Mouse (Mus musculus): ENCODE data around the gene Olfr771.
"Not testable (repeated sequence)": the region's sequence is repeated elsewhere in the genome, so short reads cannot be mapped to it uniquely, and the experiment has no call there.

Gene Olfr771

GRCm38 (mm10) chr10:129164651-129165050, at the start of gene Olfr771:
Gene Olfr771, minus strand, starts transcription at chr10:129164751.
- no peak for DNase-seq (ENCODE audit: low spot score in 2 of 2)

DNA sequence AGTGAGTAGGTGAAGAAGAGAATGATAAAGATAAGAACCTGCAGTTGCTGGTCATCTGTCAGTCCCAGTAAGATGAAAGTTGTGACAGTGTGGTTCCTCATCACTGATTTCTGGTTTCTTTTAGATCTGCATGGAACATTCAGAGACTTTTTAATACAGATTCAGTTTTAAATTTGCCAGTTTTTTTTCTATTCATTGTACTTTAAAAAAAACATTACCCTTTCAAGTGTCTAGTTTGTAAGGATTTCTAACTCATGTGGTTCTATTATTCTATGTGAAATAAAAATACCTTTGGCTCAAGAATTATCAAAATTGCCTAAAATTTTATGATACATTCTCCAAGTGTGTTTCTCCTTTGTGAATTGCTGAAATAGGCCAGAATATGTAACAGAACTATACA, 22.8 kb upstream of the Olfr771 start, which contains the start of gene Olfr773:
Gene Olfr773 (minus strand): TSS at position 101 of the 400 bp plus-strand sequence.
- not testable (repeated sequence) for DNase-seq (ENCODE audit: low spot score in 2 of 2)

GRCm38 (mm10) chr10:129177821-129178220, 13.3 kb upstream of the Olfr771 start, which contains the start of gene Olfr772:
Gene Olfr772, minus strand, starts transcription at chr10:129177921.
- not testable (repeated sequence) for DNase-seq (ENCODE audit: low spot score in 2 of 2)

DNA sequence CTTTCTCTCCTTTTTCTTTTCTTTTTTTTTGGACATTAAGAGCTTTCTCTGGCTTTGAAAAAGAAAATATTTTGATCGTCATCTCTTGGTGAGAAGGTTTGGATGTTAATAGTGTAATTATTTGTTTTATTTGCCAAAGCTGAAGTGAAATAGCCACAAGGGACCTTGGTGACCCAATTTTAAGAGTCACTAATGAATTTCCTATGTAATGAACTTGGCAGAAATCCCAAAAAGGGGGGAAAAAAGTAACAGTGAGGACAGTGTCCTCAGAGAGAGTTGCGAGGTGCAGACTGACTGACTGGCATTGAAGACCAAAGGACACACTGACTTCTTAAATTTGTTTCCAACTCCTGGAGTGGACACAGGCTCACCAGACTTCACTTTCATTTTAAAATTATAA, 25.7 kb downstream of the Olfr771 start, which contains the start of gene Olfr770:
Gene Olfr770 (minus strand): TSS at position 101 of the 400 bp plus-strand sequence.
- DNase-seq (ENCODE audit: low spot score in 2 of 2), result no peak

- no peak for DNase-seq (ENCODE audit: low spot score in 2 of 2)
Measured at GRCm38 (mm10) chr10:129117761-129118160, 46.8 kb downstream of the Olfr771 start, which contains the start of gene Olfr769. Gene Olfr769, minus strand, starts transcription at chr10:129117861.

GRCm38 (mm10) chr10:129115146-129115545, 49.4 kb downstream of the Olfr771 start:
- no peak for DNase-seq (ENCODE audit: low spot score in 2 of 2)

Measured in right cerebral cortex, postnatal 10 days (tissue).